Mouse (Mus musculus): ENCODE results near the gene Mindy2.
"Not testable (repeated sequence)": the region's sequence is repeated elsewhere in the genome, so short reads cannot be mapped to it uniquely, and the experiment has no call there.

Mindy2 gene

GRCm38 (mm10) chr9:70580956-70581355 lies 76.0 kb downstream of the Mindy2 start:
- DNase-seq (ENCODE audit: low spot score) = no peak

- DNase-seq (ENCODE audit: low spot score) = no peak
Observed at GRCm38 (mm10) chr9:70578123-70578522, 78.9 kb downstream of the Mindy2 start.

- DNase-seq (ENCODE audit: low spot score) = no peak
Observed at GRCm38 (mm10) chr9:70570351-70570750, 86.6 kb downstream of the Mindy2 start.

GRCm38 (mm10) chr9:70567651-70568050 lies 89.3 kb downstream of the Mindy2 start:
- no peak for DNase-seq (ENCODE audit: low spot score)

GRCm38 (mm10) chr9:70562825-70563224 lies 94.1 kb downstream of the Mindy2 start:
- DNase-seq (ENCODE audit: low spot score) = no peak

- no peak for DNase-seq (ENCODE audit: low spot score)
Observed at GRCm38 (mm10) chr9:70556796-70557195, 100.2 kb downstream of the Mindy2 start.

GRCm38 (mm10) chr9:70555431-70555830 lies 101.5 kb downstream of the Mindy2 start:
- no peak for DNase-seq (ENCODE audit: low spot score)

GRCm38 (mm10) chr9:70552233-70552632 lies 104.7 kb downstream of the Mindy2 start:
- not testable (repeated sequence) for DNase-seq (ENCODE audit: low spot score)

GRCm38 (mm10) chr9:70551524-70551923 lies 105.5 kb downstream of the Mindy2 start:
- no peak for DNase-seq (ENCODE audit: low spot score)
